In the genomic region with DNA sequence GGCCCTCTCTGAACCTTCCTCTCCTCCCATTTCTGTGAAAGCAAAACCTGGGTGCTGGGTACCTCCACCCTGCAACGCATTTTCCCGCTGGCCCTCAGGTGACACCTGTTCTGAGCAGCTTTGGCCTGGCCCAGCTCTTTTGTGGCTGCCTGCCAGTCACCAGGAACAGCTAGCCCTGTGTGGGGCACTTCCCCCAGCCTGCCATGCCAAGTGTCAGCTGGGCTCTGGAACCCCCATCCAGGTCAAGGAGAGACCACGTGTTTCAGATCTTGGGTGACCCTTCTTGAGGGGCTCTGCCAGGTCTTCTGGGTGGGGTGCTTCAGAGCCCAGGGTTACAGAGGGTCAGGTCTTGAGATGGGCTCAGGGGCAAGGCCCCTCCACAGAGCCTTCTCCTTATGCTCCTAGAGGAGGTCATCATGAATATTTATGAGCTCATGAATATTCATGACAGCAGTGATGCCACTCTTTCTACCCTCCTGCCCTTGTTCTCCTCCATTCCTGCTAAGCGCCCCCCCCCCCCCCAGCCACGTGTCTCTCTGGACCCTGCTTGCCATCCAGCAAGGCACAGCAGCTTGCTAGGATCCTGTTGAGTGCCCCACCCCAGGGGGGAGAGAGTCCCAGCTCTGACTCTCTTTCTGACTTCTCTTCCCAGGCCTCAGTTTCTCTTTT, we compare ENCODE assay signal across 11 mouse cellular contexts. TPM values are rescaled to one million over a fixed set of nuclear protein-coding genes. Genes with fewer than 3 reads are reported as not detected.
DNase-seq lines count a peak whose midpoint lies in the region; ATAC-seq and TF ChIP-seq lines count a peak whose summit lies in the region.
"Had no signal": no experiment of that assay in that cellular context is flagged by ENCODE, and none has a peak within 500 bp of the region (broad histone marks: within the 10 kb centered on the region; RNA-seq: fewer than 3 reads in every experiment).

No protein-coding gene starts in this region.

- peaks cover 63% of the 10 kb centered on the region for H3K4me1 ChIP-seq in forebrain, embryonic 13.5 days
- H3K4me1 ChIP-seq in midbrain, postnatal 0 days (ENCODE audit: insufficient read depth, low read length), result peaks cover 3% of the 10 kb centered on the region; the same call in 1 of the 2 replicates

- no peaks in the 10 kb centered on the region for H3K36me3 ChIP-seq in forebrain, embryonic 13.5 days (ENCODE audit: poor library complexity, severe bottlenecking)
- no peaks in the 10 kb centered on the region for H3K36me3 ChIP-seq in midbrain, postnatal 0 days (ENCODE audit: insufficient read depth, low read length)
- H3K36me3 ChIP-seq: G1E; stomach, embryonic 15.5 days had no signal

- H3K9ac ChIP-seq in forebrain, embryonic 13.5 days, result 0 out of 2 replicates have a peak overlapping the region, but pooled peaks have one; percentile 12
- H3K9ac ChIP-seq in midbrain, postnatal 0 days (replicated peaks; ENCODE audit: low read length, poor library complexity, severe bottlenecking), result no peak overlapping the region
- H3K9ac ChIP-seq: stomach, embryonic 15.5 days had no signal

- ATAC-seq in forebrain, embryonic 13.5 days, result peak; percentile 82
- ATAC-seq in midbrain, postnatal 0 days (ENCODE audit: low FRiP score), result no peak
- ATAC-seq in erythroblast, adult 5-6 weeks (replicated peaks; ENCODE audit: low FRiP score, poor library complexity, severe bottlenecking), result no peak

- H3K9me3 ChIP-seq in forebrain, embryonic 13.5 days (replicated peaks), result no peaks in the 10 kb centered on the region
- no peaks in the 10 kb centered on the region for H3K9me3 ChIP-seq in midbrain, postnatal 0 days (ENCODE audit: low read length)
- H3K9me3 ChIP-seq: G1E; stomach, embryonic 15.5 days had no signal

- WGBS in forebrain, embryonic 13.5 days, result 7% methylated on average over 5 of the region's 5 CpGs
- WGBS in midbrain, postnatal 0 days, result 10% methylated on average over 5 of the region's 5 CpGs

- H3K4me2 ChIP-seq in forebrain, embryonic 13.5 days, result peak overlapping the region; percentile 20; the same call in 1 of the 2 replicates
- H3K4me2 ChIP-seq in midbrain, postnatal 0 days (ENCODE audit: low read depth, low read length, poor library complexity, severe bottlenecking), result no peak overlapping the region
- H3K4me2 ChIP-seq: stomach, embryonic 15.5 days had no signal

- peak overlapping the region; percentile 51 for H3K27ac ChIP-seq in forebrain, embryonic 13.5 days
- no peak overlapping the region for H3K27ac ChIP-seq in midbrain, postnatal 0 days (ENCODE audit: low read depth, low read length)
- H3K27ac ChIP-seq: stomach, embryonic 15.5 days had no signal

- H3K27me3 ChIP-seq in forebrain, embryonic 13.5 days, result peaks cover 3% of the 10 kb centered on the region; the same call in 1 of the 2 replicates
- no peaks in the 10 kb centered on the region for H3K27me3 ChIP-seq in midbrain, postnatal 0 days (ENCODE audit: insufficient read depth, low read length)
- H3K27me3 ChIP-seq: stomach, embryonic 15.5 days had no signal

- no peak overlapping the region for H3K4me3 ChIP-seq in forebrain, embryonic 13.5 days
- no peak overlapping the region for H3K4me3 ChIP-seq in midbrain, postnatal 0 days (ENCODE audit: low read depth, low read length)
- H3K4me3 ChIP-seq: stomach, embryonic 15.5 days had no signal

- peak; percentile 39 to 60 for DNase-seq in cerebellum, postnatal 10 days
- no peak for DNase-seq in cerebellum, adult 8-10 months
- peak; percentile 57 for DNase-seq in kidney, postnatal 10 days
- DNase-seq in midbrain, postnatal 0 days (ENCODE audit: low spot score), result peak; percentile 42
- no peak for DNase-seq in cerebellum, adult 9-10 months
- no peak for DNase-seq in thymus, adult 18-20 months
- DNase-seq: cerebellum, adult 11-12 months had no signal

- no peak for TF ChIP-seq CTCF in midbrain, postnatal 0 days (IDR thresholded peaks at IDR 0.05)

RNA-seq across cellular contexts. Expression of a gene that starts 15.3 kb away (rescaled TPM):
- polyA plus RNA-seq in forebrain, embryonic 13.5 days (2015; fragmentation: Nextera tagmentation; extraction: Ambion mirVana), result 0.44 and 1.1 TPM in 2 replicates
- total RNA-seq in midbrain, postnatal 0 days (2014; rRNA removed), result 21.5 and 57.5 TPM in 2 replicates
- polyA plus RNA-seq in midbrain, postnatal 0 days (2015; fragmentation: Nextera tagmentation; extraction: Ambion mirVana), result 3.1 and 3.7 TPM in 2 replicates
- not detected in 2 replicates for total RNA-seq in erythroblast, adult 5-6 weeks (2015; ENCODE audit: low replicate concordance)
- total RNA-seq in erythroblast, adult 5-6 weeks (2017; ENCODE audit: low replicate concordance), result not detected in 2 replicates
- polyA plus RNA-seq: G1E had no signal

Comparison
In these comparisons a context has a peak if more than half of its experiments do, and no peak if none do; other contexts are left out.
1. DNase-seq: peak in cerebellum, postnatal 10 days (2 of 2), kidney, postnatal 10 days (single experiment) and midbrain, postnatal 0 days (single experiment); none in cerebellum, adult 8-10 months (single experiment), cerebellum, adult 9-10 months (single experiment) and thymus, adult 18-20 months (0 of 2).
2. RNA of a gene that starts 15.3 kb away (total RNA-seq): 21.5 to 57.5 TPM in midbrain, postnatal 0 days; not detected in erythroblast, adult 5-6 weeks; every median in the first group is over 10 times any median in the second.